Mouse (Mus musculus) gastrocnemius, postnatal 36 days (tissue): ENCODE data around the gene Otub2. TPM values are rescaled to one million over a fixed set of nuclear protein-coding genes. Genes with fewer than 3 reads are reported as not detected.

Experiments
- DNase-seq, 2 experiments: peaks; one replicate each; pipeline ENCODE4 v3.0.0; 2022
- intact Hi-C: fragments of 180-260 bp; cut with DNase I; formaldehyde crosslinking; loops from one replicate; pipeline ENCODE4 v1.15.1; 2025
- long read RNA-seq, 2 experiments: library from polyadenylated mRNA; stranded (forward); transcript quantifications; one replicate each; pipeline ENCODE4 v2.0.0; 2021
- total RNA-seq, 2 experiments: library from RNA; stranded (reverse); gene quantifications; 2 replicates each; pipeline ENCODE4 v1.2.3; 2021

Otub2 gene
- 1 to 10 TPM; 1.8 to 4.5 TPM for total RNA-seq
- long read RNA-seq, experiment 1, partial matches to known transcripts: 0 of 6 reads
- long read RNA-seq, experiment 1, other reads (novel, unspliced or antisense): 4 of 6 reads
- long read RNA-seq, experiment 2, partial matches to known transcripts: 0 of 2 reads
- long read RNA-seq, experiment 2, other reads (novel, unspliced or antisense): 2 of 2 reads

- DNase-seq: peak; percentile 96
- intact Hi-C loops: no loop called here
These were observed at the start of gene Otub2 for GRCm38 (mm10) chr12:103388505-103389347. Otub2 (plus strand) TSS chr12:103388682.

GRCm38 (mm10) chr12:103341212-103341611, 47.3 kb upstream of the Otub2 start:
- DNase-seq: no peak
- intact Hi-C loops: no loop called here

- no peak for DNase-seq
- intact Hi-C loops: no loop called here
These were observed 45.0 kb upstream of the Otub2 start for GRCm38 (mm10) chr12:103343456-103343855.

- DNase-seq: no peak
- intact Hi-C loops: no loop called here
These were observed 43.5 kb upstream of the Otub2 start for GRCm38 (mm10) chr12:103344934-103345333.

- no peak for DNase-seq
- intact Hi-C loops: loop anchor here (1.0 to 2.0 kb wide), 2 partner anchors 20 to 21 kb away; no protein-coding TSS in a partner anchor
These were observed 41.5 kb upstream of the Otub2 start for GRCm38 (mm10) chr12:103346945-103347344.

- intact Hi-C loops: loop anchor here (1.0 to 2.0 kb wide), 2 partner anchors 19 to 21 kb away; no protein-coding TSS in a partner anchor
- DNase-seq: no peak
These were observed 41.1 kb upstream of the Otub2 start for GRCm38 (mm10) chr12:103347406-103347805.

GRCm38 (mm10) chr12:103348506-103348905, 40.0 kb upstream of the Otub2 start:
- DNase-seq: peak; percentile 55 to 69

GRCm38 (mm10) chr12:103352735-103353134, 35.7 kb upstream of the Otub2 start:
- peak in 1 of 2 experiments; percentile 64 for DNase-seq
- intact Hi-C loops: no loop called here

More at GRCm38 (mm10) chr12:103348506-103348905, 40.0 kb upstream of the Otub2 start:
- intact Hi-C loops: no loop called here

GRCm38 (mm10) chr12:103353538-103353937, 34.9 kb upstream of the Otub2 start:
- intact Hi-C loops: no loop called here

GRCm38 (mm10) chr12:103355746-103356414, 32.6 kb upstream of the Otub2 start, which contains the start of gene Asb2:
Asb2 (minus strand) TSS chr12:103356001.
- peak in 1 of 2 experiments; percentile 38 for DNase-seq
- intact Hi-C loops: no loop called here

More at GRCm38 (mm10) chr12:103353538-103353937, 34.9 kb upstream of the Otub2 start:
- peak; percentile 66 to 74 for DNase-seq

GRCm38 (mm10) chr12:103356415-103356748, 32.1 kb upstream of the Otub2 start:
- no peak for DNase-seq
- intact Hi-C loops: no loop called here

GRCm38 (mm10) chr12:103358216-103358615, 30.3 kb upstream of the Otub2 start:
- intact Hi-C loops: no loop called here
- DNase-seq: peak; percentile 58 to 68

- intact Hi-C loops: no loop called here
- DNase-seq: peak; percentile 45 to 53
These were observed 29.3 kb upstream of the Otub2 start for GRCm38 (mm10) chr12:103358951-103359801.

- intact Hi-C loops: no loop called here
- no peak for DNase-seq
These were observed 27.7 kb upstream of the Otub2 start for GRCm38 (mm10) chr12:103360812-103361211.

- no peak for DNase-seq
- intact Hi-C loops: no loop called here
These were observed 26.8 kb upstream of the Otub2 start for GRCm38 (mm10) chr12:103361539-103362307.

GRCm38 (mm10) chr12:103362336-103362735, 26.1 kb upstream of the Otub2 start:
- peak; percentile 40 to 63 for DNase-seq
- intact Hi-C loops: no loop called here

GRCm38 (mm10) chr12:103367171-103367570, 21.3 kb upstream of the Otub2 start:
- intact Hi-C loops: loop anchor here (2.0 to 5.0 kb wide), 2 partner anchors 20 to 225 kb away; no protein-coding TSS in a partner anchor
- DNase-seq: no peak

GRCm38 (mm10) chr12:103367620-103368325, 20.7 kb upstream of the Otub2 start:
- DNase-seq: peak; percentile 53 to 63
- intact Hi-C loops: loop anchor here (2.0 to 5.0 kb wide), 3 partner anchors 21 to 225 kb away; no protein-coding TSS in a partner anchor
